Mouse (Mus musculus): ENCODE measurements around the gene Gm28168. TPM values are rescaled to one million over a fixed set of nuclear protein-coding genes. Genes with fewer than 3 reads are reported as not detected.

The Gm28168 gene
- not detected in 2 replicates for polyA plus RNA-seq (2015; fragmentation: Nextera tagmentation; extraction: Ambion mirVana)

DNA sequence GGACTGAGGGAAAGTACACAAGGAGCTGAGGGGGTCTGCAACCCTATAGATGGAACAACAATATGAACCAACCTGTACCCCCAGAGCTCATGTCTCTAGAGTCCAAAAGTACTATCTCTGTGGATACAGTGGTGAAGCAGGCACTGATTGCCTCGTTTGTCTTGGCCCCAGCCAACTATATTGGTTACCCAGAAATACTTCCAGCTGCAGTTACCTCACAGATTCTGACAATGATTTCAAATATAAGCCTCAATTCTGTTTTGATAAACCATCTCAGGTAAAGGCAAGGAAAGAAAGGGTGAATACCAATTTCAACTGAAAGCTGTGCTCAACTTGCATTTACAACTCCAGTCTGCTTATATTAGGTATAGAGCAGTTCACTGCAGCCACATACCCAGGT is at the start of gene Gm28168:
TSS of gene Gm28168 (plus strand) at position 301 of the 400 bp plus-strand sequence.

DNA sequence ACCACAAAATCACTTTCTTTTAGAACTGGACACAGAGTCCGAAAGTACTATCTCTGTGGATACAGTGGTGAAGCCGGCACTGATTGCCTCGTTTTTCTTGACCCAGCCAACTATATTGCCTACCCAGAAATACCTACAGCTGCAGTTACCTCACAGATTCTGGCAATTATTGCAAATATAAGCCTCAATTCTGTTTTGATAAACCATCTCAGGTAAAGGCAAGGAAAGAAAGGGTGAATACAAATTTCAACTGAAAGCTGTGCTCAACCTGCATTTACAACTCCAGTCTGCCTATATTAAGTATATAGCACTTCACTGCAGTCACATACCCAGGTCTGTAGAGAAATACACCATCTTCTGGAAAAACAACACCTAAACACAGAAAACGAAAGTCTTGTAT is 37.8 kb downstream of the Gm28168 start, which contains the start of gene Gm7145:
TSS of gene Gm7145 (plus strand) at position 301 of the 400 bp plus-strand sequence.

Other genes with a start within 250 kb of the Gm28168 start
- not detected in 2 replicates for gene Gm28363, start 230.9 kb upstream of the Gm28168 start, polyA plus RNA-seq (2015; fragmentation: Nextera tagmentation; extraction: Ambion mirVana)
- not detected in 2 replicates for gene B020011L13Rik, start 146.9 kb upstream of the Gm28168 start, polyA plus RNA-seq (2015; fragmentation: Nextera tagmentation; extraction: Ambion mirVana)
- gene Gm28360, start 97.9 kb upstream of the Gm28168 start, polyA plus RNA-seq (2015; fragmentation: Nextera tagmentation; extraction: Ambion mirVana): not detected in 2 replicates
- gene Gm7145, start 37.9 kb downstream of the Gm28168 start, polyA plus RNA-seq (2015; fragmentation: Nextera tagmentation; extraction: Ambion mirVana): not detected in 2 replicates
- gene Gm29106, start 248.5 kb downstream of the Gm28168 start, polyA plus RNA-seq (2015; fragmentation: Nextera tagmentation; extraction: Ambion mirVana): 0.07 TPM in 1 of 2 replicates, not detected in the other

Measured in skeletal muscle tissue, postnatal 0 days (tissue).